Mouse (Mus musculus): Measurements from ENCODE around the gene Fam83b. TPM values are rescaled to one million over a fixed set of nuclear protein-coding genes. Genes with fewer than 3 reads are reported as not detected.
A peak's percentile ranks its signal among the peaks of the same experiment; 100 is the strongest.

The Fam83b gene
- total RNA-seq, 2 experiments from 2014 or later, result 0.10 to 0.30 TPM

DNA sequence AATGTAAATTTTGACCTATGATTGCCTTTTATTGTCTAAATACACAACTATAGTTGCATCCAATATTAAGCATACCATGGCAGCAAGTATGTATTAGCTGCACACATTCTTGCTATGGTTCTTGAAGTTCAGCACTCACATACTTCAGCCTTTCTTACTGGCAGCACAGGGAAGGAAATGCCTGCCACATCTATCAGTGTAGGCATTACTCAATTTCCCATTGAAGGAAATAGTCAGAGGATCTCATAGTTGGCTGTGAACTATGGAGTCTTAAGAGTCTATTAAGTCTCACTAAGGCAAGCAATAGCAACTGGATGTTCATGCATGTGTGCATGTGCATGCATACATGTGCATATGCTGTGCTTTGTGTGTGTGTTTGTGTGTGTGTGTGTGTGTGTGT, 41.3 kb downstream of the Fam83b start:
- intact Hi-C loops (cut with DNase I), result no loop called here
- no peak for DNase-seq

DNA sequence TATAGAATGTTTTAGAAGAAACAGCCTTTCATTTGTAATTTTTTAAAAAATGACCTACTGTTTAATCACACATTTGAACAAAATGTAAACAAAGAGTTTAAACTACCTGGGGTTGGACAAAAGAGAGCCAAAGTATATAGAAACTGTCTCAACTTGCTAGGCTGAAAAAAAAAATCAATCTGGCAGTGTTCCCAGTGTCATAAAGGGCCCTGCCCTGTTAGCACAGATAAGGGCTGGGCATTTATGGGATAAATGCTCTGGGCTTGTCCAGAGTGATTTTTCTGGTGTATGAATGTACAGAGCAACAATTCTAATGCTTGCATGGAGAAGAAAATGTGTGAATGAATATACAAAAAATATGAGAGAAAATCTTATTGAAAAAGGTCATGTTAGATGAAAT, 43.8 kb downstream of the Fam83b start:
- intact Hi-C loops (cut with DNase I), result no loop called here
- no peak for DNase-seq

DNA sequence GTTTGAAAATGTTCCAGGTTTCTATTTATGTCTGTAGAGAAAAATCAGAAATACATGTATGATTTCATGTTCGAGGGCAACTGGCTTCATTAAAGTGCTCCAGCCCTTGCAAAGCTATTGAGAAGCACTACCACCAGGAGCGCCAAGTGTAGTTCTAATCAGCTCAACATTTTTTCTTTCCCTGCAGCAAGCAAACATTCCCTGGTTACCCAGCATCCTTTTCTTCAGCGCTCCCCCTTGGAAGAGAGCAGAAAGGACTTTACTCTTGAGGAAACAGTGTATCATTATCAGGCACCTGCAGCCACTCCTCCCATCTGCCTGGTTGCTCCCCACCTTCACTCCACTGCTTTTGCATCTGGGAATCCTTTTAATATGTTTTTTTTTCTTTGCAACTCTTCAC, 45.3 kb downstream of the Fam83b start:
- intact Hi-C loops (cut with DNase I), result no loop called here
- DNase-seq, result no peak

DNA sequence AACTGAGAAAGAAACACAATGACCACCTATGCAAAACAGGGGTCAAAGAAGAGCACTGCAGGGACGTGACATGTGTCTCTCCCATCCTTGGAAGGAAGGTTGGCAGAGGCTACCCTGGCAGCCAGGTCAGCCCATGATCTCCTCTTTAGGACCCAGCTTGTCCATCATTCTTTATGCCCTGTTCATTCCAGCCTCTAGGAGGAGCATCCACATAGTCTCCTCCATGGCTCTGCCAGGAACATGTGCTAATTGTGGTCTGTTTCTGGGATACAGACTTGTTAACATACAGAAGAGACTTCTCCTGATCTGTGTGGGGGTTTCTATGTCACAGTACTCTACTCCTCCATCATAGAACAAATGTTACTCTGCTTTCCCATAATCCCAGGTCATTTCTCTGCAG, 48.3 kb downstream of the Fam83b start:
- DNase-seq, result peak in 1 of 2 experiments; percentile 6
- intact Hi-C loops (cut with DNase I), result loop anchor here (10.0 kb wide), 1 partner anchor 866 kb away; no protein-coding TSS in a partner anchor

DNA sequence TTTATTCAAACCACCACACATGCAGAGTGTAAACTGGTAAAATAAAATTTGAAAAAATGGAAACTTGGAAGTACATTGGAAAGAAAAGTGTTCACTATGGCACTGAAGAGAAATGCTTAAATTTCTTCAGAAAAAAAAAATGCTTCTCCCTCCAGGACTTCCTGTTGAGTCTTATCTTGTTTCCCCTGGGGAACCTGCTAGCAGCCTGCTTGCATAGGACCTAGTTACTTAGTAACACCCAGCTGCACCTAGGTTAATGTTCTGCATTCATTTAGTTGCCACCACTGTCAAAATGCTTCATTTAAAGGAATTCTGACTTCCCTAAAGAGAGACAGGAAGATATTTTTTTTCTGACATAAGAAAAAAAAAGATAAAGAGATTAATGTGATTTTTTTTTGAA, 61.3 kb downstream of the Fam83b start:
- DNase-seq, result no peak
- intact Hi-C loops (cut with DNase I), result no loop called here

DNA sequence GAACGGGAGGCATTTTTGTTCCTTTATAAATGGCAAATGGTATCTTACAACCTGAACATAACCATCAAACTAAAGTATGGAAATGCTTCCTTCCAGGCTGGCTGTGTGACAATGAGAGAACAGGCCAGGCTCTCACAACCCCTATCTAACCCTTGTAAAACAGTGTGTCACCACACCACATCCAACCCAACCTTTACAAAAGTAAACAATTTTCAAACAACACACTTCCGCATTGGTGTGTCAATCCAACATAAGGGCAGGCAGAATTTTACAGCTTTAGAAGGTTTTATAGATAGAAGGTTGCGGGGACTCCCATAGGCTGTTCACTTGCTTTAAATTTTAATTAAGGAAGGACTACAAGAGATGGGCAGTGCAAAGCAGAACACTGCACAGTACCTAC, 77.2 kb downstream of the Fam83b start:
- intact Hi-C loops (cut with DNase I), result no loop called here
- DNase-seq, result no peak

DNA sequence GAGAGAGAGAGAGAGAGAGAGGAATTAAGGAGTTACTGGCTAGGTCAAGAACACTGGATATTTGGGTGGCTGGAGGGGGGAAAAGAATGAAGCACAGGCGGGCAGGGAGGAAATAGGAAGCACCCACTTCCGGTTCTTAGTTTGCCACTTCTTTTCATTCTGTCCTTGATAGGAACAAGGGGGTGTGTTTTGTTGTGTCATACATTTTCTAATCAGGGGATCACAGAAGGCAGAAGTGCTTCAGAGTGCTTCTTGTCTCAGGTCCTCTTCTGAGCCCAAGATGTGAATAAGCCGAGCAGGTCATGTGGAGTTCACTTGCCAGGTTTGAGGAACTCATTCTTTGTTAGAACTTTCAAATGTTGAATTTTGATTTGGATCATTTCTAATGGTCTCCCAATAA, 86.8 kb downstream of the Fam83b start:
- DNase-seq, result no peak
- intact Hi-C loops (cut with DNase I), result no loop called here

DNA sequence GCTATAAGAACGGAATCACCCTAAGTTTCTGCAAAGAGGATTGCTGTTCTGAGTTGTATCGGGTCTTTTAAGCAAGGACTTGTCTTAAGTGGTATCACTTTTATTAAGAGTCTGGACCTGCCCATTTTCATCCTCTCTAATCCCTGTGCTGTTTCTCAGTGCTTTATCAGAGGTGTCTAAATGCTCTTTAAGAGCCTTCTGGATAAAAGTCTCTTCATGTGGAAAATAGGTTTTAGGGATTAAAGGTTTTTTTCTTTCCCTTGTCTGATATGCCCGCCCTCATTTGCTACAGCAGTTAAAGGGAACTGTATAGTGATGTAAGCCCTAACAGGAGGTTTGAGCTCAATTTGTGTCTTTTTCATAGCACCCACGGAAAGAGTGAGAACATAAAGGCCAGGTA, 97.4 kb downstream of the Fam83b start:
- no peak for DNase-seq
- intact Hi-C loops (cut with DNase I), result no loop called here

DNA sequence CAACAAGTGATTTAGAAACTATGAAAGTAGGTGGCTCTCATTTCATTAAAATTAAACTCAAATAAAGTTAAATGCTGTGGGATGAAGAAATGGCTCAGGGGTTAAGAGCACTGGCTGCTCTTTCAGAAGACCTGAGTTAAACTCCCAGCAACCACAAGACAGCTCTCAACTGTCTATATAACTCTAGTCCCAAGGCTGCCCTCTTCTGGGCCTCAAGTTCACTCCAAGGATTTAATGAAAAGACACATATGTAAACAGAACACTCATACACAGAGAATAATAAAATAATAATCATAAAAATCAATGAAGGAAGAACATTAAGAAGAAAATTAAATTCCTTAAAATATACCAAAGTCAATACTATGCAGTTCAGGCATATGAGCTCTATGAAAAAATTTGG, 105.4 kb downstream of the Fam83b start:
- DNase-seq, result no peak

DNA sequence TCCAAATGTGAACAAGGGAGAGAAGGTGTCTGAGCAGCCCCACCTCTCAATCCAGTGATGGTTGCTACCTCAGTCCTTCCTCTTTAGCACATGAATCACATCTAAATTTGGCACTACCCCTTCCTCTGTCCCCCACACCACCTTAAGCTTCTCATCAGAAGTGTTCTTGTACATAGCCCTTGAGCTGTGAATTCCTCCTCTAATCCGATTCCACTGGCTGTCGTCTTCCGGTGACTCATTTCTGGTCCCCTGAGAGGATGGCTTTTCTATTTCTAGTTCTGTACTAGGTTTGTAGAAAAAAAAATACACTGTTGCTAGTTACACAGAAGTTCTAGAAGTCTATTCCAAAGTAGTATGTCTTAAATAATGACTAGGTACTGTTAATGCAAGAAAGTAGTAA, 111.2 kb downstream of the Fam83b start:
- DNase-seq, result peak in 1 of 2 experiments; percentile 2
- intact Hi-C loops (cut with DNase I), result no loop called here

More for the DNA sequence above, 105.4 kb downstream of the Fam83b start:
- intact Hi-C loops (cut with DNase I), result no loop called here

Other genes starting within 250 kb of the Fam83b start
- not detected for gene Hcrtr2, start 243.3 kb downstream of the Fam83b start, total RNA-seq (2021)